Mouse (Mus musculus) limb, embryonic 11.5 days (tissue): ENCODE results near the gene Abo. TPM values are rescaled to one million over a fixed set of nuclear protein-coding genes. Genes with fewer than 3 reads are reported as not detected.
A peak's percentile ranks its signal among the peaks of the same experiment; 100 is the strongest.

Source experiments
- ATAC-seq: fragments of 200-750 bp; cut with Nextera tagmentation; 2 replicates; pipeline ENCODE4 v1.8.0; 2017; ENCODE audit warnings: low read depth; ENCODE audit not compliant: insufficient number of reproducible peaks, low FRiP score, low TSS enrichment
- DNase-seq: peaks from one replicate; pipeline ENCODE4 v3.0.0-alpha.2; 2015; ENCODE audit warnings: low spot score
- H3K27ac ChIP-seq: fragments of 300-500 bp; sonication (generic); replicated peaks from 2 replicates; pipeline ENCODE4 v1.5.1; 2014; ENCODE audit warnings: low read depth, mild to moderate bottlenecking, low read length
- H3K27me3 ChIP-seq: fragments of 300-500 bp; sonication (generic); 2 replicates; pipeline ENCODE4 v1.6.1; 2014; ENCODE audit warnings: mild to moderate bottlenecking, low read length, mixed read lengths; ENCODE audit not compliant: control insufficient read depth, insufficient read depth
- H3K36me3 ChIP-seq: fragments of 300-500 bp; sonication (generic); 2 replicates; pipeline ENCODE4 v1.6.1; 2014; ENCODE audit warnings: mild to moderate bottlenecking, low read length, moderate library complexity, mixed read lengths; ENCODE audit not compliant: control insufficient read depth, insufficient read depth
- H3K4me1 ChIP-seq: fragments of 300-500 bp; sonication (generic); 2 replicates; pipeline ENCODE4 v1.6.1; 2014; ENCODE audit warnings: low read length, mixed read lengths; ENCODE audit not compliant: control insufficient read depth, insufficient read depth
- H3K4me2 ChIP-seq: fragments of 300-500 bp; sonication (generic); 2 replicates; pipeline ENCODE4 v1.6.1; 2014; ENCODE audit warnings: low read depth, mild to moderate bottlenecking, moderate library complexity; ENCODE audit not compliant: severe bottlenecking
- H3K4me3 ChIP-seq: fragments of 300-500 bp; sonication (generic); 2 replicates; pipeline ENCODE4 v1.5.1; 2014; ENCODE audit warnings: low read depth, low read length
- H3K9ac ChIP-seq: fragments of 300-500 bp; sonication (generic); 2 replicates; pipeline ENCODE4 v1.6.1; 2014; ENCODE audit warnings: mild to moderate bottlenecking, low read length
- H3K9me3 ChIP-seq: fragments of 300-500 bp; sonication (generic); 2 replicates; pipeline ENCODE4 v1.6.1; 2016; ENCODE audit warnings: low read length; ENCODE audit not compliant: control insufficient read depth
- WGBS: fragments of 180-500 bp; shearing (Covaris S2); extraction: QIAGEN DNeasy Blood & Tissue Kit; methylation state at CpG from one replicate; pipeline ENCODE4 v1.1.7; 2014; 5-methylcytosine and 5-hydroxymethylcytosine counted together
- polyA plus RNA-seq: library from polyadenylated mRNA; unstranded; fragments of >200 nt; fragmentation: Nextera tagmentation; extraction: Ambion mirVana; gene quantifications from 2 replicates; pipeline ENCODE4 v1.2.1, GENCODE M21; 2014

Gene Abo
- polyA plus RNA-seq, 1 experiment from 2014 or later: not detected

DNA sequence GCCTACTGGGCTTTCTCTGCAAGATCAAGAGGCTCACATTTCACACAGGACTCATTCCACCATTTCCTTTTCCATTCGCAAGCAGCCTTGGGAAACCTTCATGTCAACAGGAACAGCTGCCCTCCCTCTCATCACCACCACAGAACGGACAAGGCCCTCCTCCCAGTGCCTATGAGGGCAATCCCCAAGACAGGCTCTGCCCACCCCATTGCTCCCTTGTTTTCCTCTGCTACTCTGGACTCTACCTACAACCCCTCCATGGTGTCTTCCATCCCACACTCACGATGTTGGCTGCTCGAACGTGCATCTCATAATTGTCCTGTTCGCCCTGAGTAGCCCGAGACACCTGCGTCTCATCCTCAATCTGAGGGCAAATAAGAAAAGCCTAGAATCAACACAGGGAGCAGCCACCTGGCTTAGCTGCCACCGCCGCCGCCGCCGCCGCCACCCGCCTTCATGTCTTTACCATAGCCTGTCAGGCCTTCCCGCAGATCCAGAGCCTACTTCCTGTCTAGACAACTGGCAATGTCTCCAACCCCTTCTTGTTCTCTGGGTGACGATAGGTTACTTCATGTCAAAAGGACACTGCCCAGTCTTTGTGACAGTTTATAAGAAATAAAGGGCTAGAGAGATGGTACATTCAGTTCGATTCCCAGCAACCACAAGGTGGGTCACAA is 44.1 kb upstream of the Abo start:
- peak overlapping the region; percentile 22; the same call in 1 of the 2 replicates for H3K9ac ChIP-seq
- no peaks in the 10 kb centered on the region for H3K27me3 ChIP-seq
- H3K4me1 ChIP-seq: peaks cover 17% of the 10 kb centered on the region
- 87% methylated on average over 18 of the region's 18 CpGs for WGBS
- peak overlapping the region; percentile 60 for H3K4me2 ChIP-seq
- ATAC-seq (no peak), DNase-seq (no peak)
- no peak overlapping the region for H3K27ac ChIP-seq
- peaks cover 32% of the 10 kb centered on the region for H3K36me3 ChIP-seq
- no peaks in the 10 kb centered on the region for H3K9me3 ChIP-seq
- peak overlapping the region; percentile 90 for H3K4me3 ChIP-seq

DNA sequence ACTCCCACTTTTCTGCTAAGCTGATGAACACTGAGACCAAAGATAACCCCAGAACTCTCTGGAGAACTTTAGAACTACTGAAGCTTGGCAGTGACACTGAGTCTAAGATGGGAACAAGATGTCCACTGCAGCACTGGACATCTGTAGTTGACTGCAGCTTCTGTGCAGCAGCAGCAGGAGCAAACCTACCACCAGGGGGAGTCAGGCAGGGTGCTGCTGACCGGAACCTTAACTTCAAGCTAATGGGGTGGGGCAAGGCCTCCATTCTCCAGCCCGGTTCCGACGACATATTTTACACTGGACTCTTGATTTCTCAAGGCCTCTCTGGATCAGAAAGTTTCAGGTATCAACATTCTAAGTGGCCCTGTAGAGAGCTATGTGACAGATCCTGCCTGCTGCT is 42.3 kb upstream of the Abo start:
- Histone ChIP-seq H3K36me3 (peaks cover 20% of the 10 kb centered on the region), H3K4me1 (peaks cover 21% of the 10 kb centered on the region), H3K9ac (no peak overlapping the region), H3K9me3 (no peaks in the 10 kb centered on the region), H3K27me3 (no peaks in the 10 kb centered on the region), H3K27ac (no peak overlapping the region), H3K4me3 (no peak overlapping the region), H3K4me2 (no peak overlapping the region)
- 67% methylated on average over 4 of the region's 4 CpGs for WGBS
- peak; percentile 58 for DNase-seq
- no peak for ATAC-seq

DNA sequence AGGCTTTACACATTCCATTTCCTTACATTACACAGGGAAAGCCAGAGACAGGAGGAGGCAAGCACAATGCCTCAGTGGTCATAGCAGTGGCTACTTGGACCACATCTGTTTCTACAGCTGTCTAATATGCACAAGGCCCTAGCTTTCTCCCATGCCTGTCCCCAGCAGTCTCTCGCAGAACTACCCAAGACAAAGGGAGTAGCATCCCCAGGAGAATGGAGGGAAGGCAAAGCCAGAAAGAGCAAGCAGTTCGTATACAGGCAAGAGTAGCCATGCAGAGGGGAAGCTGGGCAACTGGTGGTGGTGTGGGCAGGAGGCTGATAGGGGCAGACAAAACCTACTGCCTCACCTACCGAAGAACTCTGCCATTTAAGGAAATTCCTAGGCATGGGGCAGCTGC is 41.7 kb upstream of the Abo start:
- DNase-seq (no peak), ATAC-seq (no peak)
- Histone ChIP-seq H3K9ac (no peak overlapping the region), H3K4me2 (no peak overlapping the region), H3K4me3 (no peak overlapping the region), H3K27me3 (no peaks in the 10 kb centered on the region), H3K36me3 (peaks cover 18% of the 10 kb centered on the region), H3K27ac (no peak overlapping the region), H3K4me1 (peaks cover 21% of the 10 kb centered on the region), H3K9me3 (no peaks in the 10 kb centered on the region)
- WGBS: 91% methylated on average over 3 of the region's 3 CpGs

DNA sequence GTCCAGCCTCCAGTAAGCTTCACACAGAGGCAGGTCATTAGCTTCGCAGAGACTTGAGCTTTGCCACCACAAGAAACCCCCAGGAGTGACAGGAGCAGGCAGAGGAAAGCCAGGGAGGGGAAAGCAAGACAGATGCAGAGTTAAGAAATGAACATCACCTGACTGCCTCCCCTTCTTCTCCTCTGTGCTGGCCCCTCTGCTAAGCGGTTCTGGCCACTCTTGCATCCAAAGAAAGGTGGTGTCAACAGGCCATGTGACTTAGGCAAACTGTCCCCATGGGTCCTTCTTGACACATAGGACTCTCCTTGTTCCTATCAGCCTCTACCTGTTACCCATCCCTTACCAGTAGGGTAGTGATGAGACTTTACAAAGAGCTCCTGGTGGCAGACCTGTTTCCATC is 41.2 kb upstream of the Abo start:
- no peak overlapping the region for H3K4me3 ChIP-seq
- no peak for ATAC-seq
- 89% methylated on average over 2 of the region's 2 CpGs for WGBS
- H3K9ac ChIP-seq: no peak overlapping the region
- no peak overlapping the region for H3K4me2 ChIP-seq
- H3K27ac ChIP-seq: no peak overlapping the region
- H3K36me3 ChIP-seq: peaks cover 18% of the 10 kb centered on the region
- peaks cover 21% of the 10 kb centered on the region for H3K4me1 ChIP-seq
- no peak for DNase-seq
- H3K9me3 ChIP-seq: no peaks in the 10 kb centered on the region
- H3K27me3 ChIP-seq: no peaks in the 10 kb centered on the region

DNA sequence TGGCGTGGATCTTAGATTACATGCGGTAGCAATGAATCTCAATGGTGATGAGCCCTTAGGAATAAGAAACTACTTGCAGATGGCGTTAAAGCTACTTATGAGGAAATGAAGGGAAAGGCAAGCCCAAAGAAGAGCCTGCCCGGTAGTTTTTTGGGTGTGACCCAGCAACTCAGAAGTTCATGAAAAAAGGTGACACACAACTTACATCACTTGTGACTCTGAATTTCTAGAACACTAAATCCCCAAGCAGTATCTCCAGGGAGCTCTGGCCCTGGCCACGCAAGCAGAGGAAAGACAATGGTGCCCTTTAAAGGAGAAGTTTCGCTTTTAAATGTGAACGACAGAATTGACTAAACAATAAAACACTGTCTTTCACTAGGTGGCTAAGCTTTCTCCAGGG is 38.5 kb upstream of the Abo start:
- WGBS: 20% methylated on average over 7 of the region's 7 CpGs
- H3K36me3 ChIP-seq: peaks cover 31% of the 10 kb centered on the region
- H3K4me1 ChIP-seq: peaks cover 10% of the 10 kb centered on the region; the same call in 1 of the 2 replicates
- H3K4me3 ChIP-seq: peak overlapping the region; percentile 91
- H3K27ac ChIP-seq: peak overlapping the region; percentile 77
- no peaks in the 10 kb centered on the region for H3K27me3 ChIP-seq
- no peak for DNase-seq
- peak overlapping the region; percentile 58 for H3K9ac ChIP-seq
- H3K4me2 ChIP-seq: peak overlapping the region; percentile 81
- ATAC-seq: no peak
- no peaks in the 10 kb centered on the region for H3K9me3 ChIP-seq

DNA sequence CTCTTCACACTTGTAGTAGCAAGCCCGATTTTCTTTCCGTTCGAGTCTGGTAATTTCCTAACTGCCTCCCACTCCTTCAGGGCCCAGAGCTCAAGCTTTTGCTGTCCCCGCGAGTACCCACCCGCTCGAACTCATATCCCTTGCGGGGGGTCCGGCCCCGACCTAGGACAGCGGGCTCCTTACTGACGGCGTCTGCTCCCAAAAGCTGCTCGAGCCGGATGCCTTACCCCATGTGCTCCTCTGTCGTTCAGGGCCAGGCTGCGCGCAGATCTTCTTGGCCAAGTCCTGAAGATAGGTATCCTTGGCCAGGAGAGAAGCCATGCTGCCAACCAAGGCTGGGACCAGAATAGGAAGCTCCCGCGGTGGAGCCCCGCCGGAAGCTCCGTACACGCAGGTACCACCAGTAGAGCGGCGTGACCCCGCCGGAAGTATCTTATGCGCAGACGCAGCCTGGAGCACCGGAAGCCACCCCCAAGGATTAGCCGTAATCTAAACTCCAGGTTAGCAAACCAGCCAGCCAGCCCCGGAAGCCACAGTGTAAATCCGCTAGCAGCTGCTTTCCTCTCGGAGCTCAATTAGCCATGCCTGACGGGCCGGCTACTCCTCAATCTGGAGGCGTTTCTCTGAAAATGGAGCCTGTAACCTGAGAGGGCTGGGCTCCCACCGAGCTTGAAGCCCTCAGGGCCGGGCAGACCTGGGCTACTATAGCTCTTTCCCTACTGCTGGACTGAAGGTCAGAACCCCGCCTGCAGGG is 37.9 kb upstream of the Abo start, which contains the start of gene Surf6:
Gene Surf6 (minus strand): TSS at position 413 of the 754 bp plus-strand sequence.
- Histone ChIP-seq H3K27me3 (no peaks in the 10 kb centered on the region), H3K4me2 (peak within 1 kb of the TSS; percentile 81), H3K9me3 (no peaks in the 10 kb centered on the region), H3K4me3 (peak within 1 kb of the TSS; percentile 91), H3K4me1 (peaks cover 10% of the 10 kb centered on the region; the same call in 1 of the 2 replicates), H3K27ac (peak within 1 kb of the TSS; percentile 77), H3K9ac (peak within 1 kb of the TSS; percentile 62), H3K36me3 (peaks cover 28% of the 10 kb centered on the region)
- DNase-seq (peak; percentile 97), ATAC-seq (peak; percentile 93)
- WGBS: under 1% methylated on average over 41 of the region's 41 CpGs

DNA sequence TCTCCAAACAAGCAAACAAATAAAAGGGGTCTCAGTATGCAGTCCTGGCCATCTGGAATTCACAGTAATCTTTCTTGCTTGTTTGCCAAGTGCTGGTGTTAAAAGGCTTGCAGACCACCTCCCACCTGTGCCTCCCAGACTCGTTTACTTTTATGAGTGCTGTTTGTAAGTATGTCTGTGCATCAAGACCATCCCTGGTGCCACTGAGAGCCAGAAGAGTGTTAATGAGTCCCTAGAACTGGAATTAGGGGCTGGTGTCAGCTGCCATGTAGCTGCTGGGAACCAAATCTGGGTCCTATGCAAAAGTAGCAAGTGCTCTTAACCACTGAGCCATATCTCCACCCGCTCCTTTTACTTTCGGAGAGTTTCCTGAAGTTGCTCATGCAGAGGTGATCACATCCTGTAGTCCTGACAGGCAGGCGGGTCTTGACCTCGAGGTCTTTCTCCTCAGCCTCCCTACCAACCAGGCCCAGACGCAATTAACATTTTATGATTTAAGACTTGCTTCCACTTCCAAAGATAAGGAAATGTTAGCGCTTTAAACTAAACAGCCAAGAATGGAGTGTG is 37.1 kb upstream of the Abo start:
- no peak overlapping the region for H3K27ac ChIP-seq

DNA sequence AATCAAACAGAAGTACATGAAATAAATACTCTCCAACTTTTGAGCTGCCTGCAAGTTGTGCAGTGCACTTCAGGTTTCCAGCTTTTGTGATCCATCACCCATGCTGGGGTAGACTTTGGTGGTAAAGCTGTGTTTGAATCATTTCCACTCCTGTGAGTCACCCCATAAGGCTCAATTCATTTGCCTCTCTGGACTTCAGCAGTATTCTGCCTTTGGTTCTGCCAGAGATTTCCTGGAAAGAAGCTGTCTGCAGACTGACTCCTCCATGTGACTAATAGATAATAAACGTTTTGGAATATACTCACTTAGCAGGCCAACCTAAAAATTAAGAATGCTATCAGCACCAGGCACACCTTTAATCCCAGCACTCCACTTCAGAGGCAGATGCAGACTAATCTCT is 36.0 kb upstream of the Abo start:
- 91% methylated on average over 1 of the region's 1 CpGs for WGBS
- DNase-seq: no peak
- Histone ChIP-seq H3K27me3 (no peaks in the 10 kb centered on the region), H3K4me2 (no peak overlapping the region), H3K36me3 (peaks cover 25% of the 10 kb centered on the region), H3K9me3 (no peaks in the 10 kb centered on the region), H3K9ac (no peak overlapping the region), H3K4me1 (peaks cover 10% of the 10 kb centered on the region; the same call in 1 of the 2 replicates), H3K4me3 (no peak overlapping the region), H3K27ac (no peak overlapping the region)
- no peak for ATAC-seq

More for the DNA sequence above, 37.1 kb upstream of the Abo start:
- Histone ChIP-seq H3K9ac (peak overlapping the region; percentile 62), H3K36me3 (peaks cover 26% of the 10 kb centered on the region), H3K4me2 (peak overlapping the region; percentile 81), H3K9me3 (no peaks in the 10 kb centered on the region), H3K4me3 (peak overlapping the region; percentile 91), H3K27me3 (no peaks in the 10 kb centered on the region), H3K4me1 (peaks cover 10% of the 10 kb centered on the region; the same call in 1 of the 2 replicates)
- ATAC-seq: no peak
- no peak for DNase-seq
- 6% methylated on average over 7 of the region's 7 CpGs for WGBS
